Mouse (Mus musculus) intestine, embryonic 15.5 days (tissue): ENCODE results near the gene Hemgn. TPM values are rescaled to one million over a fixed set of nuclear protein-coding genes. Genes with fewer than 3 reads are reported as not detected.

Experiments used
- ATAC-seq: fragments of 200-750 bp; cut with Nextera tagmentation; 2 replicates; pipeline ENCODE4 v1.8.0; 2017; ENCODE audit warnings: moderate TSS enrichment, moderate library complexity
- H3K27ac ChIP-seq: fragments of 300-500 bp; sonication (generic); 2 replicates; pipeline ENCODE4 v1.5.1; 2015; ENCODE audit warnings: mild to moderate bottlenecking, inconsistent platforms
- H3K27me3 ChIP-seq: fragments of 300-500 bp; sonication (generic); replicated peaks from 2 replicates; pipeline ENCODE4 v1.6.1; 2015; ENCODE audit warnings: inconsistent platforms
- H3K36me3 ChIP-seq: fragments of 300-500 bp; sonication (generic); 2 replicates; pipeline ENCODE4 v1.6.1; 2015; ENCODE audit warnings: inconsistent platforms
- H3K4me1 ChIP-seq: fragments of 300-500 bp; sonication (generic); replicated peaks from 2 replicates; pipeline ENCODE4 v1.6.1; 2015; ENCODE audit warnings: inconsistent platforms
- H3K4me2 ChIP-seq: fragments of 300-500 bp; sonication (generic); replicated peaks from 2 replicates; pipeline ENCODE4 v1.6.1; 2015; ENCODE audit warnings: mild to moderate bottlenecking, inconsistent platforms
- H3K4me3 ChIP-seq: fragments of 300-500 bp; sonication (generic); replicated peaks from 2 replicates; pipeline ENCODE4 v1.5.1; 2015; ENCODE audit warnings: inconsistent platforms
- H3K9ac ChIP-seq: fragments of 300-500 bp; sonication (generic); 2 replicates; pipeline ENCODE4 v1.6.1; 2015; ENCODE audit warnings: inconsistent platforms
- H3K9me3 ChIP-seq: fragments of 300-500 bp; sonication (generic); 2 replicates; pipeline ENCODE4 v1.6.1; 2016; ENCODE audit warnings: inconsistent platforms
- WGBS: fragments of 180-500 bp; shearing (Covaris S2); methylation state at CpG from one replicate; pipeline ENCODE4 v1.1.7; 2015; 5-methylcytosine and 5-hydroxymethylcytosine counted together
- polyA plus RNA-seq: library from polyadenylated mRNA; unstranded; fragments of >200 nt; fragmentation: Nextera tagmentation; extraction: Ambion mirVana; gene quantifications from 2 replicates; pipeline ENCODE4 v1.2.1, GENCODE M21; 2015

Gene Hemgn
- polyA plus RNA-seq, 1 experiment from 2014 or later, result 4.8 TPM

GRCm38 (mm10) chr4:46448886-46449285, 35.6 kb upstream of the Hemgn start:
- Histone ChIP-seq H3K27ac (no peak overlapping the region), H3K9me3 (no peaks in the 10 kb centered on the region), H3K4me1 (0 out of 2 replicates have a peak, but pooled peaks cover 4% of the 10 kb centered on the region), H3K9ac (no peak overlapping the region), H3K36me3 (no peaks in the 10 kb centered on the region), H3K27me3 (no peaks in the 10 kb centered on the region), H3K4me3 (no peak overlapping the region), H3K4me2 (no peak overlapping the region)
- ATAC-seq, result no peak
- WGBS, result 48% methylated on average over 6 of the region's 6 CpGs

DNA sequence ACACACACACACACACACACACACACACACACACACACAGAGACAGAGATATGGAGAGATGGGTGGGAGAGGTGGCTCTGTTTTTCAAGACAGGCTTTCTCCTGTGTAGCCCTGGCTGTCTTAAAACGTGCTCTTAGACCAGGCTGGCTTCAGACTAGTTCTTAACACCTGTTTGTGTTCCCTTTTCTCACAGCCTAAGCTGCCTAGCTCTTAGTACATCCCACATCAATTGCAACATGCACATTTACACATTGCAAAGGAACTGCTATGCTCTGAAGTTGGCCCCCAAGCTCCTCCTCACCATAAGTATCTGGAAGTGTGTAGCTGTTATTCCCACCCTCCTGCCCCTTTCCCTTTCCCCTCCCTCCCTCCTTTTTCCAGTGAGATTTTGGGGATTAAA, 34.2 kb upstream of the Hemgn start:
- H3K36me3 ChIP-seq, result no peaks in the 10 kb centered on the region
- no peak overlapping the region for H3K4me2 ChIP-seq
- H3K4me1 ChIP-seq, result no peaks in the 10 kb centered on the region
- no peak overlapping the region for H3K4me3 ChIP-seq
- no peaks in the 10 kb centered on the region for H3K27me3 ChIP-seq
- no peak for ATAC-seq
- no peak overlapping the region for H3K27ac ChIP-seq
- H3K9me3 ChIP-seq, result no peaks in the 10 kb centered on the region
- WGBS, result 44% methylated on average over 1 of the region's 1 CpGs
- H3K9ac ChIP-seq, result no peak overlapping the region

DNA sequence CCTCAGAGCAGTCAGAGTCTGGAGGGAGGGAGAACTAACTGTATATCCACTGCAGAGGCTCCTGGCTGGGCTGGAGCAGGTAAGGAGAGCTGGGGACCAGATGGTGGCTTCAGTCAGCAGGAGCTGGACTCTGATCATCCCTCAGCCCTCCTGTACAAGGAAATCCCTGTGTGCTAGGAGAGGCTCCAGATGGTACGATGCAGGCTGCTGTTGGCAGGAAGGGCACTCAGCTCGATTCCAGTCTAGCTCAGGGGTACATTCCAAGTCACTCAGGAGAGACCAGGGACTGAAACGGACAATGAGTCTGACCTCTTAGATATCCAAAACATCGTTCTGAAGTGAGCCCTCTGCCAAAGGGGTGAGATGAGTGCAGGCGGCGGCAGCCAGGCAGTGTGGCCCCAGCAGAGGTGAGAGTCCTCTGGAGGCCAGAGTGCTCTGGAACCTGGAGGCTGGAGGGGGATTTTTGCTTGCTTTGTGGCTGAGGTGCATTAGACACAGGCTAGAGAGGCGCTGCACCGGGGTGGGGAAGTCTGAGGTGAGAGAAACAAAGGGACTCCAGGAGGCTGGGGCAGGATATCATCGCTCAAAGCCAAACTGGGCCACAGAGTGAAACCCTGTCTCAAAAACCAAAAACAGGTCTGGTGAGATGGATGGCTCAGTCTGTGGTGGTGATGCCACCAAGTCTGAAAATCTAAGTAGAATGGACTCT, 32.1 kb upstream of the Hemgn start:
- ATAC-seq, result peak; percentile 57; the same call in 1 of the 2 replicates
- Histone ChIP-seq H3K9me3 (no peaks in the 10 kb centered on the region), H3K27me3 (no peaks in the 10 kb centered on the region), H3K4me2 (no peak overlapping the region), H3K4me3 (no peak overlapping the region), H3K36me3 (no peaks in the 10 kb centered on the region), H3K4me1 (no peaks in the 10 kb centered on the region), H3K9ac (no peak overlapping the region), H3K27ac (no peak overlapping the region)
- 51% methylated on average over 9 of the region's 9 CpGs for WGBS

- H3K9ac ChIP-seq, result no peak overlapping the region
- H3K27ac ChIP-seq, result no peak overlapping the region
- no peak overlapping the region for H3K4me3 ChIP-seq
- no peaks in the 10 kb centered on the region for H3K4me1 ChIP-seq
- no peaks in the 10 kb centered on the region for H3K36me3 ChIP-seq
- H3K4me2 ChIP-seq, result no peak overlapping the region
- H3K9me3 ChIP-seq, result no peaks in the 10 kb centered on the region
- ATAC-seq, result no peak
- no peaks in the 10 kb centered on the region for H3K27me3 ChIP-seq
- WGBS, result 70% methylated on average over 4 of the region's 4 CpGs
Observed at GRCm38 (mm10) chr4:46442501-46442900, 29.2 kb upstream of the Hemgn start.

- Histone ChIP-seq H3K9me3 (no peaks in the 10 kb centered on the region), H3K4me3 (no peak overlapping the region), H3K27ac (no peak overlapping the region), H3K36me3 (no peaks in the 10 kb centered on the region), H3K27me3 (no peaks in the 10 kb centered on the region), H3K4me2 (no peak overlapping the region), H3K9ac (no peak overlapping the region), H3K4me1 (no peaks in the 10 kb centered on the region)
- peak; percentile 73; the same call in 1 of the 2 replicates for ATAC-seq
- 72% methylated on average over 12 of the region's 12 CpGs for WGBS
Observed at GRCm38 (mm10) chr4:46432339-46433036, 19.2 kb upstream of the Hemgn start.

DNA sequence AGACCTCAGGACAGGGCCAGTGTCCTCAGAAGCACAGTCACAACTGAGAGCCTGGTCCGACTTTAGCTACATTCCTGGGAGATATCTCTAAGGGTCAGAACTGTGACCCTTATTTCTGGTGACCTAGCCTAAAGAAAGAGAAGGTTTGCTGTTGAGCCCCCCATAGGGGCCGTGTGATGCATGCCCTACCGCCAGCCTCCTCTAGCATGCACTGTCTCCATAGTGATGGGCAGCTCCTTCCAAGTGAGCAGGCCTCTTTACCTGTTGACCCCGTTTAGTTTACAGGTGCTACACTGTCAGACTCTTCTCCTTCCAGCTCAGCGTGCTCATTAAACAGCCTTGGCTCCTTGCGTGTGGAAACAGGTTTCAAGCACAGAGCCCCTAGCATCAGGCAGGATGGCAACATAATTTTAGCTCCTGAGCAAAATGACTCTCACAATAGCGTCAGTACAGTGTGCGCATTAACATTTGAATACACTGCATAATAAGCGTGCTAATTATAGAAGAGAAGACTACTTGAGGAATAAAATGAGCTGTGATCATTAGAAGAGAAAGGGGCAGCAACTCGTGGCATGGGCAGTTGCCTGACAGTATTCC, 15.7 kb upstream of the Hemgn start:
- Histone ChIP-seq H3K4me2 (no peak overlapping the region), H3K4me3 (no peak overlapping the region), H3K4me1 (no peaks in the 10 kb centered on the region), H3K36me3 (no peaks in the 10 kb centered on the region), H3K9me3 (no peaks in the 10 kb centered on the region), H3K27me3 (no peaks in the 10 kb centered on the region), H3K9ac (no peak overlapping the region), H3K27ac (no peak overlapping the region)
- WGBS, result 63% methylated on average over 10 of the region's 10 CpGs
- no peak for ATAC-seq

DNA sequence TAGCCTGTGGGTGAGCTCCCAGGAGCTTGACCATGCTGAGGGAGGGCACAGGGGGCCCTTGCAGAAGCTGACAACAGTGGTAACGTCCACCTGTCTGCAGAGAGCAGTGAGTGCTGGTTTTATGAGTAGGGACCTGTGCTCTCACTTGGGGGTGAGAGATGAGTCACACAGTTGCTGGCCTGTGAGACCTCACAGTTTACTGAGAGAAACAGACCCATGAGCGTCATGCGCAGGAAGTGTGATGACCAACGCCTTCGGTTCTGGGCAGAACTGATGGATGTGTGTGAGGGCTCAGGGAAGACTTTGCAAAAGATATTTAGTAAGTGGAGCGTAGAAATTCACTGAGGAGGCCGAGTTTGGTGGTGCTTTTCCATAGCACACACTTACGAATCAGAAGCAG, 9.3 kb upstream of the Hemgn start:
- H3K9me3 ChIP-seq, result no peaks in the 10 kb centered on the region
- H3K4me2 ChIP-seq, result no peak overlapping the region
- no peak overlapping the region for H3K4me3 ChIP-seq
- no peaks in the 10 kb centered on the region for H3K36me3 ChIP-seq
- H3K9ac ChIP-seq, result no peak overlapping the region
- no peak for ATAC-seq
- 63% methylated on average over 8 of the region's 8 CpGs for WGBS
- no peaks in the 10 kb centered on the region for H3K27me3 ChIP-seq
- no peak overlapping the region for H3K27ac ChIP-seq
- no peaks in the 10 kb centered on the region for H3K4me1 ChIP-seq

- WGBS, result 79% methylated on average over 9 of the region's 9 CpGs
- H3K36me3 ChIP-seq, result no peaks in the 10 kb centered on the region
- ATAC-seq, result no peak
- no peak overlapping the region for H3K4me2 ChIP-seq
- no peaks in the 10 kb centered on the region for H3K27me3 ChIP-seq
- H3K9me3 ChIP-seq, result no peaks in the 10 kb centered on the region
- H3K9ac ChIP-seq, result no peak overlapping the region
- no peak overlapping the region for H3K27ac ChIP-seq
- no peak overlapping the region for H3K4me3 ChIP-seq
- H3K4me1 ChIP-seq, result no peaks in the 10 kb centered on the region
Observed at GRCm38 (mm10) chr4:46418851-46419250, 5.5 kb upstream of the Hemgn start.

DNA sequence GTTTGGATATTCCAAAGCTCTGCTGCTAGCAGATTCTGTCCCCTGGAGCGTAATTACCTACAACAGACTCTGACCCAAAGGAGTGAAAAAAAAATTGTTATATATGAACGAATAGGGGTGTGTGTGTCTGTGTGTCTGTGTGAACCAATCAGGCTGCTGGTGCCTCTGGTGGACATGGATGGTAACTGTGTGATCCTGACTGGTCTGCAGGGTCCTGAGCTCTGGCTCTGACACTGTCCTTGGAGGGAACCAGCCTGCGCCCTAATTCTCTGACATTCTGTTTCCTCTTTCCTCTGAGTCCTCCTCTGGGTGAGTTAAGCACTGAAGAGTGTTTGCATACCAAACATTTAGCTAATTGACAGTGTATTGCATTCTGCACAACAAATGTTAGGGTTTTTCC, 4.2 kb upstream of the Hemgn start:
- H3K4me1 ChIP-seq, result no peaks in the 10 kb centered on the region
- H3K36me3 ChIP-seq, result no peaks in the 10 kb centered on the region
- no peak overlapping the region for H3K4me3 ChIP-seq
- 61% methylated on average over 3 of the region's 3 CpGs for WGBS
- H3K9ac ChIP-seq, result no peak overlapping the region
- no peak overlapping the region for H3K4me2 ChIP-seq
- H3K27ac ChIP-seq, result no peak overlapping the region
- H3K27me3 ChIP-seq, result no peaks in the 10 kb centered on the region
- ATAC-seq, result peak; percentile 45; the same call in 1 of the 2 replicates
- H3K9me3 ChIP-seq, result no peaks in the 10 kb centered on the region

DNA sequence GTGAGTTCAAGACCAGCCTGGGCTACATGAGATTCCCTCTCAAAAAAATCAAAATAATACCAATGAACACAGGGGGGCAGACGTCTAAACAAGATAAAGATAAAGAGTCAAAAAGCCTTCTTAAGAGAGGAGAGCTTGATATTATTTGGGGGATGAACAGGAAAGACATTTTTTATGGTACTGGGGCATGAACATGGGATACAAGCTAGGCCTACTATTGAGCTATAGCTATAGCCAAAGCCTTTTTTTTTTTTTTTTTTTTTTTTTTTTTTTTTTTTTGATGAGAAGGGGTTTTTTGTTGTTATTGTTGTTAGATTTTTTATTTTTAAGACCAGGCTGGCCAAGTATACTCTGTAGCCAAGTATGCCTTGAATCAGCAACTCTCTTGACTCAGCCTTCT, 1.2 kb downstream of the Hemgn start:
- 63% methylated on average over 1 of the region's 1 CpGs for WGBS
- no peak overlapping the region for H3K9ac ChIP-seq
- H3K27ac ChIP-seq, result no peak overlapping the region
- no peak overlapping the region for H3K4me3 ChIP-seq
- ATAC-seq, result no peak
- H3K36me3 ChIP-seq, result no peaks in the 10 kb centered on the region
- no peak overlapping the region for H3K4me2 ChIP-seq
- H3K9me3 ChIP-seq, result no peaks in the 10 kb centered on the region
- no peaks in the 10 kb centered on the region for H3K27me3 ChIP-seq
- H3K4me1 ChIP-seq, result no peaks in the 10 kb centered on the region

GRCm38 (mm10) chr4:46411489-46411888, 1.8 kb downstream of the Hemgn start:
- no peak overlapping the region for H3K4me3 ChIP-seq
- H3K4me2 ChIP-seq, result no peak overlapping the region
- no peak for ATAC-seq
- no peak overlapping the region for H3K9ac ChIP-seq
- H3K27me3 ChIP-seq, result no peaks in the 10 kb centered on the region
- no peaks in the 10 kb centered on the region for H3K9me3 ChIP-seq
- no peaks in the 10 kb centered on the region for H3K36me3 ChIP-seq
- no peak overlapping the region for H3K27ac ChIP-seq
- 79% methylated on average over 6 of the region's 6 CpGs for WGBS
- no peaks in the 10 kb centered on the region for H3K4me1 ChIP-seq

- Histone ChIP-seq H3K27me3 (no peaks in the 10 kb centered on the region), H3K9me3 (no peaks in the 10 kb centered on the region), H3K4me3 (no peak overlapping the region), H3K4me2 (no peak overlapping the region), H3K4me1 (no peaks in the 10 kb centered on the region), H3K36me3 (no peaks in the 10 kb centered on the region), H3K9ac (no peak overlapping the region), H3K27ac (no peak overlapping the region)
- 0 out of 2 replicates have a peak, but pooled peaks have one; percentile 43 for ATAC-seq
- WGBS, result 88% methylated on average over 5 of the region's 5 CpGs
Observed at GRCm38 (mm10) chr4:46410677-46411076, 2.6 kb downstream of the Hemgn start.
